Mouse (Mus musculus): Measurements from ENCODE around the gene Cd5.

Cd5 gene

GRCm38 (mm10) chr19:10738811-10739210 lies at the start of gene Cd5:
TSS of gene Cd5 (minus strand) at chr19:10739002.
- DNase-seq: no peak

GRCm38 (mm10) chr19:10788242-10788641 lies 49.4 kb upstream of the Cd5 start:
- no peak for DNase-seq

GRCm38 (mm10) chr19:10787406-10787805 lies 48.6 kb upstream of the Cd5 start:
- DNase-seq: no peak

- DNase-seq: no peak
Observed at GRCm38 (mm10) chr19:10786753-10787152, 48.0 kb upstream of the Cd5 start.

- DNase-seq: peak; percentile 69
Observed at GRCm38 (mm10) chr19:10784796-10785459, 46.1 kb upstream of the Cd5 start.

GRCm38 (mm10) chr19:10784061-10784460 lies 45.3 kb upstream of the Cd5 start:
- no peak for DNase-seq

GRCm38 (mm10) chr19:10783168-10783567 lies 44.4 kb upstream of the Cd5 start:
- DNase-seq: no peak

GRCm38 (mm10) chr19:10781641-10782040 lies 42.8 kb upstream of the Cd5 start:
- no peak for DNase-seq

- DNase-seq: no peak
Observed at GRCm38 (mm10) chr19:10776906-10777305, 38.1 kb upstream of the Cd5 start.

GRCm38 (mm10) chr19:10774141-10774540 lies 35.3 kb upstream of the Cd5 start:
- no peak for DNase-seq

GRCm38 (mm10) chr19:10773384-10773783 lies 34.6 kb upstream of the Cd5 start:
- no peak for DNase-seq

GRCm38 (mm10) chr19:10772866-10773265 lies 34.1 kb upstream of the Cd5 start:
- DNase-seq: no peak

GRCm38 (mm10) chr19:10771995-10772394 lies 33.2 kb upstream of the Cd5 start:
- no peak for DNase-seq

GRCm38 (mm10) chr19:10769429-10770195 lies 30.8 kb upstream of the Cd5 start:
- no peak for DNase-seq

GRCm38 (mm10) chr19:10768694-10769428 lies 30.1 kb upstream of the Cd5 start:
- DNase-seq: no peak

- peak; percentile 89 for DNase-seq
Observed at GRCm38 (mm10) chr19:10767631-10768030, 28.8 kb upstream of the Cd5 start.

- DNase-seq: no peak
Observed at GRCm38 (mm10) chr19:10763381-10764031, 24.7 kb upstream of the Cd5 start.

- DNase-seq: no peak
Observed at GRCm38 (mm10) chr19:10762468-10762867, 23.7 kb upstream of the Cd5 start.

- DNase-seq: no peak
Observed at GRCm38 (mm10) chr19:10761794-10762415, 23.1 kb upstream of the Cd5 start.

GRCm38 (mm10) chr19:10759983-10760831 lies 21.4 kb upstream of the Cd5 start:
- DNase-seq: peak; percentile 80

GRCm38 (mm10) chr19:10759525-10759924 lies 20.7 kb upstream of the Cd5 start:
- DNase-seq: no peak

- no peak for DNase-seq
Observed at GRCm38 (mm10) chr19:10758708-10759107, 19.9 kb upstream of the Cd5 start.

Measured in cerebellum, adult 11-12 months (tissue).